Mouse (Mus musculus) embryonic stem cell, embryonic (primary cell): ENCODE measurements at regions not wholly inside any gene's neighbourhood (a gene's known extent, or its start where the extent isn't known, plus 50 kb on each side); places are given as distances from the start of the nearest gene placed in this dataset.

Source experiments
- CTCF ChIA-PET, 4 experiments: fragments of 300-600 bp in 2 of 4; fragments of 350-600 bp in 2 of 4; sonication (Branson Sonifier 250); formaldehyde crosslinking; loops; one replicate each; lab custom pipeline; 2022; ENCODE audit warnings: inconsistent platforms in 2 of 4; lab: Charles Lee
- POLR2A ChIA-PET, 4 experiments: fragments of 300-600 bp in 2 of 4; fragments of 350-600 bp in 2 of 4; sonication (Branson Sonifier 250); formaldehyde crosslinking; loops; one replicate each; lab custom pipeline; 2022; ENCODE audit warnings: antibody characterized with exemption in 4 of 4, inconsistent platforms in 1 of 4; lab: Charles Lee

DNA sequence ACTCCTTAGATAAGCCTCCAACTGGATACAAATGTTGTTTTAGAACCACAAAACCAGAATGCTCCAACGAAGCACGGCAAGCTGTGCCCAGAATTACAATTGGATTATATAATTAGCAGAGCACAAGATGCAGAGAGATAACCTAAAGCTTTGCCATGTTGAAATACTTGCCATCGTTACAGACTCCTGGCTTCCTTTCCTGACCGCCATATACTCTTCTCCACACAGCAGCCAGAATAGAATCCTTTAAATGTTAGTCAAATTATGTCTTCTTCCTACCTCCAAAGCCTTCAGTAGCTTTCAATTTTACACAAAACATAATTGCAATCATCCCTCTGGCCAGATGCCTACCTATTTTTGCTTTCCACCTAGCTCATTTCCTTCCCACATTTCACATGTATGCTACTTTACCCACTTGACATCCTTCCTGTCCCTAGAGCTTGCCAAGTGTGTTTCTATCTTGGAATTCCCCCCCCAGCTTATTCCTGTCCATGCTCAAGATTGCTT is 52.8 kb upstream of the G2e3 start:
- POLR2A ChIA-PET: no interaction called here
- CTCF ChIA-PET: no interaction called here

DNA sequence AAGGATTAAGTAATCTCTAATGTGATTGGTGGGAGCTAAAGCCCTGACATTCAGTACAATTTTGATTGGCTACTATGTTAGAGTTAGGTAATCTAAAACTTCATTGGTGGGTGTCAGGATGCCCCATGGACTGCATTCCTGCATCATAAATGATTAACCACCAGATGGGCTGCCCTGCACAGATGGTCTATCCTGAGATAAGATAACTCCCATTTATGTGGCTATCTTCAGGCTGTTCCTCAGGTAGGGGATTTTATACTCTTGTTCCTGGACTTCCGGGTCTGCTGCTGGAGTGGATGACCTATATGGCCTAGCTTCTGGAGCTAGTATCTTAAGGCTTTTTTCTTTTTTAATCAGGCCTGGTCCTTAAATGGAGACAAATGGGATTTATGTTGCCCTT is 69.5 kb upstream of the G2e3 start:
- ChIA-PET CTCF (no interaction called here), POLR2A (interaction anchor here in 1 of 4 experiments (0.9 kb wide), 1 partner anchor 11 kb away, joined by 3 read pairs; no protein-coding TSS in a partner anchor)

GRCm38 (mm10) chr12:51275818-51276538 is 71.9 kb upstream of the G2e3 start:
- ChIA-PET POLR2A (no interaction called here), CTCF (interaction anchor here in 1 of 4 experiments (1.1 kb wide), 1 partner anchor 32 kb away, joined by 3 read pairs; no protein-coding TSS in a partner anchor)

DNA sequence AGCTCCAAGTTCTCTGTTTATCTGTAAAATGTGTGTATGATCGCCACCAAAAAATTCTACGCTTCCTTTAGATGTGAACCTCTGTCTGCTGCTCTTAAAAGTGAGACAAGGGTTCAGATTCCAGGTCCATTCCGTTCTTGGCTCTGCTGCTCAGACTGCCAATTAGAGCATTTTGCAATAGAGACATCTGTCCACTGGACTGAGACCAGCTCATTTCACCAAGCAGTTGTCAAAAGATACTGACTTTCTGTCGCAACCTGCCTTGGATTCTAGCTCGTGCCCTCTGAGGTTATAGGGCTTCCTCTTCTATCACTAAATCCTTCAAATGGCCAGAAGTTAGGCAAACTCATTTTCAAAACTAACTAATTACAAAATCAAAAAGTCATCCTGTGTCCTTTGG is 74.4 kb upstream of the G2e3 start:
- ChIA-PET CTCF (interaction anchor here in 1 of 4 experiments (0.7 kb wide), 2 partner anchors 62 to 78 kb away, joined by 3 to 4 read pairs; no protein-coding TSS in a partner anchor), POLR2A (no interaction called here)

- ChIA-PET CTCF (no interaction called here), POLR2A (no interaction called here)
These were observed 105.0 kb upstream of the G2e3 start for GRCm38 (mm10) chr12:51242839-51243238.

DNA sequence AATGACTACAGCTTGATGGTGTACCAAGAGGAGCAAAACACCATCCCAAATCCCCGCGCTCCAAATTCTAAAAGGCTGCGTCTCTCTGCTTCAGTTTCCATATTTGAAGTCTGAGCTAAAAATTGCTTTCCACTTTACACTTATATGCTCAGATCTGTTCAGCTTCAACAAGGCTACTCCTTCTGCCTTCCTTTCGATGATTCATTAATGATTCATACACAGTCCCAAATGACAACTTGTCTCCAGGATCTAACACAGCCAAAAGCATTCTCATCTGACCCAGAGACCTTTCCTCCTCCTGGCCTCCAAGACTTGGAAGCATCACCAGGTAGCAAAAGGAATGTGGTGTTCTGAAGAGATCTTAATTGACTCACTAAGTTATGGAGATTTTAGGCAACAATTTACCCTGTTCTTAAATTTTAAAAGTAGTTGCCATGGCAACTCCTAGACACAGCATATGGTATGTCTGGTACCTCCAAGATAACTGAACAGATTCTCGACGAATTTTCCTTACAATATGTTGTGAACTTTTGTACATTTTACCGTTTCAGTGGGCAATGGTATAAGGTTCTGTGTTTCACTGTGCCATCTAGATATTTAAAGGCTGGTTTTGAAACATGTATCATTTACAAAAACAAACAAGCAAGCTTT is 106.6 kb upstream of the G2e3 start:
- ChIA-PET POLR2A (no interaction called here), CTCF (interaction anchor here in 1 of 4 experiments (0.5 kb wide), 1 partner anchor 456 kb away, joined by 3 read pairs; no protein-coding TSS in a partner anchor)

DNA sequence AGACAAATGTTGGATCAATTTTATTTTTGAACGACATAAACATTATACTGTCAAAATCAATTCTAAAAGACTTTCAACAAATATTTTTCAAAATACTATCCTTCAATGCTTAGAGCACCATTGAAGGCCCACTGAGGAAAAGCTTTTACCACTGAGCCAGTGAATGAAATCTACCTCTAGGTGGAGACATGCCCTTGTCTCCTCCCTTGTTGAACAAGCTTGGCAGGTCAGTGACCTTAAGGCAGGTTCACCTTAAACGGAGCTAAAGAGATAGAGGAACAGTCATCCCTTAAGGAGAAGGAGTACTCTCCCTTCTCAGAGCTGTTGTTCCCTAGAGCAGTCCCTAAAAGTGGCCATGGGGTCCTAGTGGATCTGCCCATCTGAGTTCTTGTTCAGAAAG is 136.2 kb upstream of the G2e3 start:
- ChIA-PET CTCF (interaction anchor here in 3 of 4 experiments (0.6 to 1.0 kb wide), 3 partner anchors 36 to 192 kb away, joined by 3 to 4 read pairs (median 3); no protein-coding TSS in a partner anchor), POLR2A (no interaction called here)

DNA sequence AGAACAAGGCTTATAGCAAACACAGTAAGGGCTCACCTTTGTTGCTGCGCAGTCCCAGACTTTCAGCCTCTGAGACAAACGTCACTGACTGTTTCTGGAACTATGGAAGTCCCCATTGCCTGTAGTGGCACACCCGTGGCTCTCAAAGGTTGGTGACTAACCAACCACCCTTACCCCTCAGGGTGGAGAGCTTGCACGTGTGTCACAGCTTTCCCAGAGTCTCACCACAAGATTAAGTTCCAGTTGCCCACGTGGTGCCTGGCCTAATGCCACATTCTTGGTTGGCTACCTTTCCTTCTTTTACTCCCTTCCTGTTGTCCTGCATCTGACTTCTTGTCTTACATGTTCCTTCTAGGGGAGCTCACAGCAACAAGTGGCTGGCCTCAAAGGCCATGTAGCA is 151.6 kb upstream of the G2e3 start:
- ChIA-PET CTCF (no interaction called here), POLR2A (no interaction called here)

DNA sequence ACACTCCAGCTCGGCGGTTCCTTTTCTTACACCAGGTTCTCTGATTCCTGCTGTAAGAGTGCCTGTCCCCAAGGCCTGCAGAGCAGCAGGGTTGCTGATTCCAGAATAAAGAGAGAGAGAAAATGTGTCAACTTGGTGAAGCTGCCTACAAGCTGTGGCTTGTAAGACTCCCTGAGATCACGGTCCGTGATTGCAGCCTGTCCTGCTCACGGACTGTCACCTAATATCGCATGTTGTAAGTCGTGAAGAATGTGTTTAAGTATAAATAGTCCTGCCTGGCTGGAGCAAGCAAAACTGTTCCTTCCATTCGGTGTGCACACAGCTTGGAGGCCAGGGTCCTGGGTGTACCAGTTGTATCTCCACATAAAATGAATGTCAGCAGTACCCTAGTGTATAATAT is 152.7 kb upstream of the G2e3 start:
- CTCF ChIA-PET: no interaction called here
- POLR2A ChIA-PET: no interaction called here

DNA sequence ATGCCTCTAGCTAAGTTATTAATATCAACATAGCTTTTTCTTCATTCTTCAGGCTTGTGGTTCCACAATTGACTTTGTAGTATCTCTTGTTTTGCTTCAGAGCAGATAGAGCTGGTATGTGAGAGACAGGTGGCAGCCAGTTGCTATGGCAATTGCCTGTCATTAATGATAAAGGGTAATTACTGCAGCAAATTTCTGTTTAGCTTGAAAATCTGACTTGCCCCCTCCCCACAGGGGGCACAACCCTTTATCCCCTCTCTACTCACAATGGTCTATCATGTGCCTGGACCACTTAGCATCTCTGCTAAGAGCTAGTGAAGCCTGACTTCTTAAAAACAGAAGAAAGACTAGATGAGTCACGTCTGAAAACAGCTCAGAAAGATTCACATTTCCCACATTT is 157.1 kb upstream of the G2e3 start:
- CTCF ChIA-PET: no interaction called here
- POLR2A ChIA-PET: no interaction called here

GRCm38 (mm10) chr12:51190186-51190585 is 157.7 kb upstream of the G2e3 start:
- POLR2A ChIA-PET: interaction anchor here in 1 of 4 experiments (0.6 kb wide), 1 partner anchor 509 kb away, joined by 3 read pairs; no protein-coding TSS in a partner anchor
- CTCF ChIA-PET: no interaction called here

DNA sequence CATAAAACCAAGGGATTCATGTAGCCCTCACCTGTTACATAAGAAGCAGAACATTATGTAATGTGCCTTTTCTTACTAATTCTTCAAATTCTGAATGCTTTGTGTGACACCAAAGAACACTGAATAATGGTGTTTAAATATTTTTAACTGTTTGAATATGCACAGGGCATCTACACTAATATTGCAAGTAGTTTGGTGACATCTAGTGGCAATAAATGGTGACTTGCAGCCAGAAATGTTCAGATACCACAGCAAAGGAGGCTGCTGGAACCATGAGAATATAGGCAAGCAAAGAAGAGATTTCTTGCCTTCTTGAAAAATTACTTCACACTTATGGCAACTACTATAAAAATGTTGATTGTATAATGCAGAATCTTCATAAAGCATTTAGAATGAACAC is 159.6 kb upstream of the G2e3 start:
- POLR2A ChIA-PET: no interaction called here
- CTCF ChIA-PET: interaction anchor here in 1 of 4 experiments (0.6 kb wide), 1 partner anchor 1640 kb away, joined by 3 read pairs; no protein-coding TSS in a partner anchor

DNA sequence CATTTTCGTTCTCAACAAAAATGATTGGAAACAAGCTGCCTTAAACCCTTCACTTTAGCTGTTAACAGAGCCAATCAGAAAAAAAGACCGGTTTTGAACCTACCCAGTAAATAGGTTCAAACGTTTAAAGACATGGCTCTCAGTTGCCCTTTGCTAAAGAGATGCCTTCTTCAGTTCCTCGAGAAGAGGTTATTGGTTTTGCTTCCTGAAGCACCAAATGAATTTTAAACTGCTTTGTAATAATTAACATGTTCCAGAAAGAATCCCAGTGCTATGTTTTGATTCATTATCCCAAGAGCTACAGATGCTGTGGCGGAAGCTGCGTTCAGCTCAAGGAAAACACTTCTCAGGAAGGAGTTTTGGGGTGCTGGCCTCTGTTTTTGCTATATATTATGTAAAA is 160.1 kb upstream of the G2e3 start:
- CTCF ChIA-PET: interaction anchor here in 1 of 4 experiments (0.6 kb wide), 1 partner anchor 1639 kb away, joined by 3 read pairs; no protein-coding TSS in a partner anchor
- POLR2A ChIA-PET: no interaction called here

GRCm38 (mm10) chr12:51185751-51186150 is 162.1 kb upstream of the G2e3 start:
- ChIA-PET CTCF (no interaction called here), POLR2A (no interaction called here)

GRCm38 (mm10) chr12:51174906-51175756 is 172.7 kb upstream of the G2e3 start:
- ChIA-PET POLR2A (interaction anchor here in 2 of 4 experiments (0.5 to 1.1 kb wide), 3 partner anchors 8 to 152 kb away, joined by 3 read pairs; no protein-coding TSS in a partner anchor), CTCF (interaction anchor here in 1 of 4 experiments (0.6 kb wide), 1 partner anchor 37 kb away, joined by 3 read pairs; no protein-coding TSS in a partner anchor)

- ChIA-PET CTCF (interaction anchor here in 1 of 4 experiments (0.6 kb wide), 1 partner anchor 371 kb away, joined by 4 read pairs; no protein-coding TSS in a partner anchor), POLR2A (interaction anchor here in 1 of 4 experiments (0.6 kb wide), 1 partner anchor 283 kb away, joined by 3 read pairs; no protein-coding TSS in a partner anchor)
These were observed 182.7 kb upstream of the G2e3 start for GRCm38 (mm10) chr12:51165186-51165585.

DNA sequence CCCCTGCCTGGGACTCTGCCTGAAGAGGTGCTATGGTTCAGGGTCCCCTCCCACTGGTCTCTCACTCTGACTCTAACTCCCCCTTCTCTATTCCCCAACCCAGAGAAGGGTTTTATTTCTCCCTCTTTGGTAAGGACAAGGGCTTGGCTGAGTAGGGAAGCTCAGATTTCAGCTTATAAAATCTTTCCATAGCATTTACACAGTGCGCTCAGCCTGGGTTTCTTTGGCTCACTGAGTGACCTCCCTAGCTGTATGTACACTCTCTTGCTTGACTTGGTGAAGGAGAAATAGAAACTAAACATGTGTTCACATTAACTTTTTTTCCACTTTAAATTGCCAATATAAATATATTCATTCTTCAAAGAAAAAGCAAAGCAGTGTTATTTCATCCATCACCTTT is 186.9 kb upstream of the G2e3 start:
- ChIA-PET POLR2A (interaction anchor here in 2 of 4 experiments (1.0 to 1.1 kb wide), 2 partner anchors 14 to 56 kb away, joined by 3 read pairs; no protein-coding TSS in a partner anchor), CTCF (no interaction called here)

DNA sequence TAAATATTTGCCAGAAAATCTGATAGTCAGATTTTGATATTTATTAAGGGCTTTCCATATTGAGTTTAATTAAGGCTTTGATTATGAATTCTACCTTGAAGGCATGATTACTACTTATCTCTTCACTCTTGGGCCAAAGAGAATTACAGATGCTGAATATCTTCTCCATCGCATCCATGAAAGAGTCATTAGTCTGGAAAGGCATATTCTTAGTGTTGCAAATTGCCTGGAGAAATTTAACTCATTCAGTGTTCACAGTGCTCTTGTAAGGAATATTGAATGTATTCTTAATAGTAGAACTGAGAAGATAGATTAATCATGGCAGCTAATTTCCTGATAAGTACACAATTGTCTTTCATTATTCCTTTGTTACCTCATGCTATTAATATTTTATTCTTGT is 187.7 kb upstream of the G2e3 start:
- ChIA-PET CTCF (no interaction called here), POLR2A (no interaction called here)

DNA sequence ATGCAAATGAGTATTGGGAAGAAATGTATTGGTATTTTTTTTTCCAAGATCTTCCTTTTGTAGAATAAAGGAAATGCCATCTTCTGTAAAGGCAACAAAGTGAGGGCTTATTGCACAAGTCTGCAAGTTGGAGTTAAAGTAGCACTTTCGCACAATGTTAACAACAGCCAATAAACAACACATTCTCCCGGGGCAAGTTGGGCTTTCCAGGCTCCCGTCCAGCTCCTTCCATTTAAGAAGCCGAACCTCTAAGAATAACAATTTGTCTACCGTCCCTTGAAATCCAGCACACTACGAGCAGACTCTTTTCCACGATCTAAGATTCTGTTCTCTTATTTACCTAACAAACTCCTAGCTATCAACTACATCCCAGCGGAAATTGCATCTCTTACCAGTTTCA is 199.9 kb upstream of the G2e3 start:
- POLR2A ChIA-PET: no interaction called here
- CTCF ChIA-PET: no interaction called here
